Mouse (Mus musculus) thymus, adult 2 months (tissue): ENCODE measurements around the gene Hexim1.

Experiments
- CTCF ChIP-seq: fragments of 200-500 bp; IDR thresholded peaks from 2 replicates; pipeline ENCODE4 v1.5.1; 2012; ENCODE audit warnings: mild to moderate bottlenecking, control low read depth, low read length, moderate library complexity, borderline replicate concordance; ENCODE audit not compliant: control insufficient read depth, poor library complexity, insufficient read depth; ENCODE audit errors: extremely low read depth
- POLR2A ChIP-seq: fragments of 200-500 bp; IDR thresholded peaks from 2 replicates; pipeline ENCODE4 v1.6.1; 2012; ENCODE audit warnings: mild to moderate bottlenecking, low read length, control low read depth, moderate library complexity; ENCODE audit not compliant: control insufficient read depth, poor library complexity, insufficient read depth; ENCODE audit errors: extremely low read depth

DNA sequence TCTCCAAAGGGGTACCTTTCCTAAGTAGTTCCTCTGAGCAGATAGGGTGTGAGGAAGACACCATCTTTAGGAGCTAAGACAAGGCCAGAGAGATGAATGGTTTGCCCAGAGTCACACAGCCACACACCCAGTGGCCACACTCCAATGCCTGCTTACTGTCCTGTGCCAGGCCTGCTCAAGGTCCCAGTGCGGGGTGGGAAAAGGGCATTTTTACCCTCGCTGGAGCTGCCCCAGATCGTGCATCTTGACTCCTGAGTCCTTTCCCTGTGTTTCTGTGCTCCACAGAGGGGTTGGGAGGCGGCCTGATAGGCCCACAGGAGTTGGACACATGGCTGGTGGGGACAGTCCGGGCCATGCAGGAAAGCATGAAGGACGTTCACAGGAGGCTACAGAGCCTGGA, 10.2 kb upstream of the Hexim1 start:
- TF ChIP-seq POLR2A (no peak), CTCF (no peak)
